Mouse (Mus musculus): ENCODE data around the gene Fgd6. TPM values are rescaled to one million over a fixed set of nuclear protein-coding genes. Genes with fewer than 3 reads are reported as not detected.

The Fgd6 gene
- polyA plus RNA-seq, 1 experiment from 2014 or later, result 4.1 TPM

GRCm38 (mm10) chr10:94021059-94021458, 14.7 kb upstream of the Fgd6 start:
- Histone ChIP-seq H3K36me3 (peaks cover 17% of the 10 kb centered on the region), H3K4me2 (replicated peaks) (no peak overlapping the region), H3K9ac (no peak overlapping the region), H3K27me3 (replicated peaks) (no peaks in the 10 kb centered on the region), H3K4me1 (no peaks in the 10 kb centered on the region), H3K9me3 (no peaks in the 10 kb centered on the region), H3K27ac (no peak overlapping the region), H3K4me3 (no peak overlapping the region)
- no peak for ATAC-seq (ENCODE audit: low FRiP score, low read depth)
- 91% methylated on average over 4 of the region's 4 CpGs for WGBS

GRCm38 (mm10) chr10:94025079-94025478, 10.7 kb upstream of the Fgd6 start:
- Histone ChIP-seq H3K4me3 (no peak overlapping the region), H3K36me3 (peaks cover 23% of the 10 kb centered on the region), H3K27ac (no peak overlapping the region), H3K4me2 (replicated peaks) (no peak overlapping the region), H3K27me3 (replicated peaks) (no peaks in the 10 kb centered on the region), H3K4me1 (no peaks in the 10 kb centered on the region), H3K9me3 (no peaks in the 10 kb centered on the region), H3K9ac (no peak overlapping the region)
- WGBS, result 96% methylated on average over 8 of the region's 8 CpGs
- ATAC-seq (ENCODE audit: low FRiP score, low read depth), result no peak

- H3K9me3 ChIP-seq, result no peaks in the 10 kb centered on the region
- ATAC-seq (ENCODE audit: low FRiP score, low read depth), result no peak
- H3K4me3 ChIP-seq, result no peak overlapping the region
- no peak overlapping the region for H3K9ac ChIP-seq
- peaks cover 26% of the 10 kb centered on the region for H3K36me3 ChIP-seq
- H3K4me1 ChIP-seq, result peaks cover 5% of the 10 kb centered on the region
- H3K4me2 ChIP-seq (replicated peaks), result no peak overlapping the region
- no peak overlapping the region for H3K27ac ChIP-seq
- WGBS, result 79% methylated on average over 6 of the region's 6 CpGs
- H3K27me3 ChIP-seq (replicated peaks), result no peaks in the 10 kb centered on the region
Observed at GRCm38 (mm10) chr10:94028493-94028892, 7.3 kb upstream of the Fgd6 start.

- Histone ChIP-seq H3K4me3 (no peak overlapping the region), H3K9ac (no peak overlapping the region), H3K27ac (no peak overlapping the region), H3K36me3 (peaks cover 9% of the 10 kb centered on the region), H3K4me1 (peaks cover 12% of the 10 kb centered on the region), H3K4me2 (replicated peaks) (no peak overlapping the region), H3K9me3 (no peaks in the 10 kb centered on the region), H3K27me3 (replicated peaks) (no peaks in the 10 kb centered on the region)
- no peak for ATAC-seq (ENCODE audit: low FRiP score, low read depth)
- WGBS, result 98% methylated on average over 6 of the region's 6 CpGs
Observed at GRCm38 (mm10) chr10:94031164-94031563, 4.6 kb upstream of the Fgd6 start.

- Histone ChIP-seq H3K9me3 (no peaks in the 10 kb centered on the region), H3K4me1 (peaks cover 15% of the 10 kb centered on the region), H3K4me3 (peak overlapping the region; percentile 86), H3K27ac (0 out of 2 replicates have a peak overlapping the region, but pooled peaks have one; percentile 26), H3K27me3 (replicated peaks) (no peaks in the 10 kb centered on the region), H3K9ac (peak overlapping the region; percentile 87), H3K36me3 (peaks cover 3% of the 10 kb centered on the region; the same call in 1 of the 2 replicates), H3K4me2 (replicated peaks) (peak overlapping the region; percentile 69)
- 1% methylated on average over 30 of the region's 30 CpGs for WGBS
- peak; percentile 80 for ATAC-seq (ENCODE audit: low FRiP score, low read depth)
Observed at GRCm38 (mm10) chr10:94034876-94035657, 734 bp upstream of the Fgd6 start.

GRCm38 (mm10) chr10:94036375-94036758, 566 bp downstream of the Fgd6 start:
- H3K4me3 ChIP-seq, result peak overlapping the region; percentile 86
- ATAC-seq (ENCODE audit: low FRiP score, low read depth), result peak; percentile 63
- H3K36me3 ChIP-seq, result no peaks in the 10 kb centered on the region; the same call in 1 of the 2 replicates
- H3K9ac ChIP-seq, result peak overlapping the region; percentile 84
- H3K4me2 ChIP-seq (replicated peaks), result peak overlapping the region; percentile 70
- no peaks in the 10 kb centered on the region for H3K9me3 ChIP-seq
- H3K27me3 ChIP-seq (replicated peaks), result no peaks in the 10 kb centered on the region
- H3K27ac ChIP-seq, result peak overlapping the region; percentile 62; the same call in 1 of the 2 replicates
- WGBS, result under 1% methylated on average over 32 of the region's 32 CpGs
- peaks cover 15% of the 10 kb centered on the region for H3K4me1 ChIP-seq

- H3K4me3 ChIP-seq, result no peak overlapping the region
- no peaks in the 10 kb centered on the region for H3K36me3 ChIP-seq
Observed at GRCm38 (mm10) chr10:94037196-94037595, 1.4 kb downstream of the Fgd6 start.

GRCm38 (mm10) chr10:94037596-94037995, 1.8 kb downstream of the Fgd6 start:
- Histone ChIP-seq H3K4me3 (no peak overlapping the region), H3K27me3 (replicated peaks) (no peaks in the 10 kb centered on the region), H3K9ac (no peak overlapping the region), H3K4me1 (peaks cover 15% of the 10 kb centered on the region), H3K9me3 (no peaks in the 10 kb centered on the region), H3K36me3 (no peaks in the 10 kb centered on the region), H3K27ac (no peak overlapping the region), H3K4me2 (replicated peaks) (no peak overlapping the region)
- 71% methylated on average over 4 of the region's 4 CpGs for WGBS
- ATAC-seq (ENCODE audit: low FRiP score, low read depth), result no peak

More at GRCm38 (mm10) chr10:94037196-94037595, 1.4 kb downstream of the Fgd6 start:
- no peak overlapping the region for H3K27ac ChIP-seq
- no peaks in the 10 kb centered on the region for H3K9me3 ChIP-seq
- peaks cover 15% of the 10 kb centered on the region for H3K4me1 ChIP-seq
- no peak overlapping the region for H3K9ac ChIP-seq
- no peak for ATAC-seq (ENCODE audit: low FRiP score, low read depth)
- WGBS, result 55% methylated on average over 9 of the region's 9 CpGs
- H3K27me3 ChIP-seq (replicated peaks), result no peaks in the 10 kb centered on the region
- H3K4me2 ChIP-seq (replicated peaks), result peak overlapping the region; percentile 70

GRCm38 (mm10) chr10:94038366-94039260, 2.8 kb downstream of the Fgd6 start:
- Histone ChIP-seq H3K9ac (no peak overlapping the region), H3K4me2 (replicated peaks) (no peak overlapping the region), H3K27ac (no peak overlapping the region), H3K4me3 (no peak overlapping the region), H3K36me3 (no peaks in the 10 kb centered on the region), H3K27me3 (replicated peaks) (no peaks in the 10 kb centered on the region), H3K4me1 (peaks cover 10% of the 10 kb centered on the region), H3K9me3 (no peaks in the 10 kb centered on the region)
- no peak for ATAC-seq (ENCODE audit: low FRiP score, low read depth)
- 65% methylated on average over 7 of the region's 7 CpGs for WGBS

- Histone ChIP-seq H3K9ac (no peak overlapping the region), H3K36me3 (peaks cover 19% of the 10 kb centered on the region; the same call in 1 of the 2 replicates), H3K4me2 (replicated peaks) (no peak overlapping the region), H3K9me3 (no peaks in the 10 kb centered on the region), H3K27me3 (replicated peaks) (no peaks in the 10 kb centered on the region), H3K4me1 (peaks cover 8% of the 10 kb centered on the region; the same call in 1 of the 2 replicates), H3K27ac (no peak overlapping the region), H3K4me3 (no peak overlapping the region)
- no peak for ATAC-seq (ENCODE audit: low FRiP score, low read depth)
- 33% methylated on average over 10 of the region's 10 CpGs for WGBS
Observed at GRCm38 (mm10) chr10:94043908-94044307, 8.1 kb downstream of the Fgd6 start.

- ATAC-seq (ENCODE audit: low FRiP score, low read depth), result no peak
- peaks cover 8% of the 10 kb centered on the region; the same call in 1 of the 2 replicates for H3K4me1 ChIP-seq
- no peaks in the 10 kb centered on the region for H3K9me3 ChIP-seq
- no peak overlapping the region for H3K4me3 ChIP-seq
- no peak overlapping the region for H3K9ac ChIP-seq
- 93% methylated on average over 13 of the region's 13 CpGs for WGBS
- H3K27ac ChIP-seq, result no peak overlapping the region
- H3K36me3 ChIP-seq, result peaks cover 19% of the 10 kb centered on the region; the same call in 1 of the 2 replicates
- no peak overlapping the region for H3K4me2 ChIP-seq (replicated peaks)
- H3K27me3 ChIP-seq (replicated peaks), result no peaks in the 10 kb centered on the region
Observed at GRCm38 (mm10) chr10:94045301-94045700, 9.5 kb downstream of the Fgd6 start.

- Histone ChIP-seq H3K9me3 (no peaks in the 10 kb centered on the region), H3K27ac (no peak overlapping the region), H3K4me1 (peaks cover 8% of the 10 kb centered on the region; the same call in 1 of the 2 replicates), H3K4me2 (replicated peaks) (no peak overlapping the region), H3K36me3 (peaks cover 19% of the 10 kb centered on the region; the same call in 1 of the 2 replicates), H3K27me3 (replicated peaks) (no peaks in the 10 kb centered on the region), H3K4me3 (no peak overlapping the region), H3K9ac (no peak overlapping the region)
- no peak for ATAC-seq (ENCODE audit: low FRiP score, low read depth)
- 81% methylated on average over 1 of the region's 1 CpGs for WGBS
Observed at GRCm38 (mm10) chr10:94047024-94047423, 11.2 kb downstream of the Fgd6 start.
